Mouse (Mus musculus): ENCODE results near the gene Arl13a.
"Not testable (repeated sequence)": the region's sequence is repeated elsewhere in the genome, so short reads cannot be mapped to it uniquely, and the experiment has no call there.

Arl13a gene

DNA sequence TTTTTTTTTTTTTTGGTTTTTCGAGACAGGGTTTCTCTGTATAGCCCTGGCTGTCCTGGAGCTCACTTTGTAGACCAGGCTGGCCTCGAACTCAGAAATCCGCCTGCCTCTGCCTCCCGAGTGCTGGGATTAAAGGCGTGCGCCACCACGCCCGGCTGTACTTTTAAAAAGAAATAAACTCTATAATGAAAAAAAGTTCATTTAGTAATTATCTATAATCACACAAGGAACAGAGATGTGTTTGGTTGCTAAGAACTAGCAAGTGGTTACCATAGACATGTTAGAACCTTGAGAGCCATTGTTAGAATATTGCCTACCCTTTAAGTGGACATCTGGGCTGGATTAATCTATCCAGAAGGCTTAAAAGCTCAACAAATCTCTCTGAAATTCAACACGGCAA lies at the start of gene Arl13a:
Gene Arl13a (plus strand): TSS at position 301 of the 400 bp plus-strand sequence.
- not testable (repeated sequence) for DNase-seq (ENCODE audit: low spot score)

DNA sequence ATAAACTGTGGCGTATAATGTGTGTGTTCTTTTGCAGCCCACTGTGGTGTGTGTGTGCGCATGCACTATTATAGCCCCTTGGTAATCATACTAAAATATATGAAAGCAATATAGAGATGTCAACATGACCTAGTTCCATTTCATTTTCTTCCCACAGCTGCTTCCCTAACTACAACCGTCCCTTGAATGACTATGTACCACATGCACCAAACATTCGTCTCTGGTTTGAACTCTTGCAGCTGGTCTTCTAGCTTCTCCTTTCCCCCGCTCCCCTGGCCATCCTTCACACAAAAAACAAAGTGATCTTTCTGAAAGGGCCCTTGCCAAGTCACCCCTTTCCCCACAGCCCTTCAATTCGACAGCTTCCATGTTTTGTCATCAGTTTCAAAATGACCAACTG lies 47.3 kb upstream of the Arl13a start:
- DNase-seq (ENCODE audit: low spot score) = no peak

DNA sequence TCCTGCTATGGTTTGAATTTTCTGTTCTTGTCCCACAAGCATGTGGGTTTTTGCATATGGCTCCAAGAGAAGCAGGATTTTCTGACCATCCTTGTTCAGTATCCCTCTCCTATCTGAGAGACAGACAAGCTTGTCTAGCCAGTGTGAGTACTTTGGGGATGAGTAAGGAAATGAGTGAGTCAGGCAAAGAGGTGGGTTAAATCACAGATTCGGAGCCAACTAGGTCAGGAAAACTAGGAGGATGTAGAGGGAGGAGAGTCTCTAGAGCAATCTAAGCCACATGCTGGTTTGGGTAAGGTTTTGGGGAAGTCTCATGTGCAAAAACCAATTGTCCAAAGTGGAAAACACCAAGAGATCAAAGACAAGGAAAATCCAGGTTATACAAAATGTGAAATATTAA lies 45.8 kb upstream of the Arl13a start:
- no peak for DNase-seq (ENCODE audit: low spot score)

DNA sequence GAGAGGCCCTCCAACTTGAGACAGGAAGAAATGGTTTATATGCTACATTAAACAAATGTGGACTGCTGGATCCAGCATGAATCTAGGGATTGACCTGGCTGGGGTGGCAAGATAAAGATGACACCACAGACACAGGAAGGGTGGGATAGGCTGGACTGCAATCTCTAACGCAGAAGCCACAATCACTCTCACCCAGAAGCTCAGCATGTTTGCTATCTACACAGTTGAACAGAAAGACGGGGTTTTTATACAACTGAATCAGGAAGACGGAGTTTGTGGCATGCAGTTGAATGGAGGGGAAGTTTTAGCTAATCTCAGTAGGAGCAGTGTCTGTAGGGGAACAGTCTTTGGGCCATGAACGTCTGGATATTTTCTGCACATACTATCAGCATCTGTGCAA lies 45.3 kb upstream of the Arl13a start:
- no peak for DNase-seq (ENCODE audit: low spot score)

GRCm38 (mm10) chrX:134158151-134158550 lies 29.1 kb upstream of the Arl13a start:
- no peak for DNase-seq (ENCODE audit: low spot score)

DNA sequence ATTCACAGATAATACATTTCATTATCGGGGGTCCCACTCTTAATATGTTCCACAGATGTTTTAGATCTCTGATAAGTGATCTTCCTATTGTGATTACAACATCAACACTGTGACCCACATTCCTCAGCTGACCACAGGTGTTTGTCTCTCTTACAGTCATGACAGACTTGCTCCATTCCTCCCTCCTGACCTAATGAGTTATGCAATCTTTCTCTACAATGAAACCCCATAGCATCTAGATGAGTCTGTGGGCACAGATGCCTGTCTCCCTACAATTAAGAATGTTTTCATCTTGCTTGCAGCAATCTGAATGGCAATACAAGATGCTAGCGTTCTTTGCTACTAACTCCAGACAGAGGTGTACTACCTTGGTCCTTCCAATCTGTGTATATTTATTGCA lies 26.9 kb upstream of the Arl13a start:
- no peak for DNase-seq (ENCODE audit: low spot score)

- DNase-seq (ENCODE audit: low spot score) = peak; percentile 3
These were observed 25.1 kb upstream of the Arl13a start, which contains the start of gene Xkrx for GRCm38 (mm10) chrX:134162043-134162720. Xkrx (minus strand) TSS chrX:134162076.

GRCm38 (mm10) chrX:134162826-134163225 lies 24.5 kb upstream of the Arl13a start:
- peak; percentile 1 for DNase-seq (ENCODE audit: low spot score)

DNA sequence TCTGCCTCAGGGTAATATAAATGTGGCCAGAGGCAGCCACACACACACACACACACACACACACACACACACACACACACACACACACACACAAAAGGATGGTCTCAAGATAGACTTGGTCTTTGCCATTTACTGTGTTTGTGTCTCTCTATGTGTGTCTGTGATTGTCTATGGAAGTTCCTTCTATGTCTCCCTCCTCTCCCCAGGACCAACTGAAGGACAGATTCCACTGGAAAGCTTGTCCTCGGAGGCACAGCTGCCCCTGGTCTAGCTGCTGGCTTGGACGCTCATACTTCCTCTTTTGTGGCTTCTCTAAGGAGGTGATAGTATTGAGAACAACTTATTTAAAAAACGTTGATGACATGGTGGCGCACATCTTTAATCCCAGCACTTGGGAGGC lies 23.8 kb upstream of the Arl13a start:
- no peak for DNase-seq (ENCODE audit: low spot score)

DNA sequence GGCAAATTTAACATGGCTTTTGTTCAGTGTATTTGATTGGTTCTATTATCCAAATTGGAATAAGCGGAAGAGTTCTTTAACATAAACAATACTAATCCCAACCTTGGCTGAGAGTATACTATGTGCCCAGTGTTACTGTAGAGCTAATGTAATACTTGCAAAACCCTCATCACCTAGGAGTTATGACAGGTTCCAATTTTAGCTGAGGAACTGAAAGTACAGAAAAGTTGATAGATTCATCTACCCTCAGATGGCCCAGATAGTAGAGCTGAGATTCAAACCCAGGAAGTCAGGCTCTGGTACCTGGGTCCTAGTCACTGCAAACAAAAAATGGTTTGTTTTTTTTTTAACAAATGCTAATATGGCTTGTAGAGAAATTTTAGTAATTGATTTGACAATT lies 16.7 kb upstream of the Arl13a start:
- no peak for DNase-seq (ENCODE audit: low spot score)

DNA sequence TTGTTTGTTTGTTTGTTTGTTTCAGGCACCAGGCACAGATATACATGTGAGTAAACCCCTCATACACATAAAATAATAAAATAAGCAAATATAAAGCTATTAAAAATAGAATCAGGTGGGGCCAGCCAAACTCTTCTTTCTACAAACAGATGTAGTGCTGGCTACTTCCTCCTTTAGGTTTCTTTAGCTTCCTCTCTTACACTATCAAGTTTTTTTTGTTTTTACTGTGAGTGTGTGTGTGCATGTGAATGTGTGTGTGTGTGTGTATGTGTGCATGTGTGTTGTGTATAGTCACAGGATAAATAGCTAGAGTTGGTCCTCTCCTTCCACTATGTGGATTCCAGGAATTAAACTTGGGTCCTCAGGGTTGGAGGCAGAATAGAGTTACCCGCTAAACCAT lies 12.6 kb upstream of the Arl13a start:
- DNase-seq (ENCODE audit: low spot score) = no peak

DNA sequence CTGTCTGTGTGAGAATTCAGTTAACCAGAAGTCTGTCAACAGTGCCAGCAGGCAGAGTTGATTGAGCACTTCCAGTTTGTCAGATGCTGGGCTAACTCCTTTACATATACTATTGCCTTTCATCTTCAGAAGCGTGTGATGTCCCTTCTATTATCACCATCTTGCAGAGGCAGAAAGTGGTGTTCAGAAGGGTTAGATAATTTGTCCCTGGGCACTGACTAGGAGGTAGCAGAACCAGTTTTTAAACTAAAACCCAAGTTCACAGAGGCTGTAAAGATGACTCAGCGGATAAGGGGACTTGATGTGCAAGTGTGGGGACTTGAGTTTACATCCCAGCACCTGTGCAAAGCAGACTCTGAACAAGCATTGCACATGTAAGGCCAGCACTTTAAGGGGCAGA lies 21.2 kb downstream of the Arl13a start:
- DNase-seq (ENCODE audit: low spot score) = no peak

DNA sequence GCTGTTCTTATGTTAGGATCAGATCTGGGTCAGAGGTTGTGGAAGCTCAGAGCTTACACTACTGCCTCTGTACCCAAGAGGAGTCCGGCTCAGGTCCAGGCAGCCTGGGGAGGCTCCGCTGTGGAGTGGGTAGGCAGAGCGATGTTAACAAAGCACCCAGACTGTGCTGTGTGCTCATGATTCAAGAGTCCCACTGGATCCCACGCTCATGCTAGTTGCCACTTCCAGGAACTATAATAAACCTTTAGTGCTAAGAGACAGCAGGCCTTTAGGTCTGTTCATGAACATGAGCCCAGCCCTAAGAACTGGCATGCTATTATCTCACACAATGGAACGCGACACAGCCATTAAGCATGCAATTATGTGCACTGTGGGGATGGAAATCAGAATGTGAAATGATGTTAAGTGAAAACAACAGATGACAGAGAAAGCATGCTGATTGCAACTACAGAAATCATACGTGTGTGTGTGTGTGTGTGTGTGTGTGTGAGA lies 23.9 kb downstream of the Arl13a start:
- no peak for DNase-seq (ENCODE audit: low spot score)

- no peak for DNase-seq (ENCODE audit: low spot score)
These were observed 30.9 kb downstream of the Arl13a start for GRCm38 (mm10) chrX:134218161-134218560.

DNA sequence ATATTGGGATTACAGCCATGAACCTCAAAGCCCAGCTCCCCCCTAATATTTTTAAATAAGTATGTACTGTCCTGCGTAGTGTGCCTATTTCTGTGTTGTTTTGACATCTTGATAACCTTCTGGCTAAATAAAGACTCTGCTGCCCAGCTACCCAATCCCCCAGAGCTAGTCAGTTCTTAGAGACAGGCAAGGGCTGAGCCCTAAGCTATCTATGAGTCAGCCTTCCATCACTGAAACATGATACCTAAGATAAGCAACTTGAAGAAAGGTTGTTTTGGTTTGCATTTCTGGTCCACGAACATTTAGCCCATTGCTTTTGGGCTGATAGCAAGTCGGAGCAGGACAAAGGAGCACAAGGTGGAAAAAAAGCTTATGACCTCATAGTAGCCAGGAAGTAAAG lies 33.3 kb downstream of the Arl13a start:
- no peak for DNase-seq (ENCODE audit: low spot score)

- DNase-seq (ENCODE audit: low spot score) = no peak
These were observed 34.6 kb downstream of the Arl13a start, which contains the start of gene Nox1 for GRCm38 (mm10) chrX:134221856-134222255. Nox1 (minus strand) TSS chrX:134221956.

GRCm38 (mm10) chrX:134233048-134233447 lies 45.7 kb downstream of the Arl13a start:
- DNase-seq (ENCODE audit: low spot score) = no peak

DNA sequence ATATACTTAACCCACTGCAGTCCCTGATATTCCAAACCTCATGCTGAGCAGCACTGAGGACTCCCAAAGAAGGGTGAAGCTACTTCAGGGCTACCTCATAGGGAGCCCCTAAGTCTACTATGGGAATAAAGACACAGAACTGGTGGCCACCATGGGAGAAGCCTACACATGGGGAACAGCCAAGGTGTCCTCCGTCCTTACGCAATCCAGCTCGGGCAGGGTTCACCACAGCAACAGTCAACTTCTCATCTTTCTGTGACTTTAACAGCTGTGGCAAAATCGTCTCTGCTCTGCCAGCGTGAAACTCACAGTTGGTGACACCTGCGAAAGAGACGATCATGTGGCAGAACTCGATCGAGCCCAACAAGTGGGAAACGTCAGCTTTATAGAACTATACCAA lies 51.0 kb downstream of the Arl13a start:
- no peak for DNase-seq (ENCODE audit: low spot score)

DNA sequence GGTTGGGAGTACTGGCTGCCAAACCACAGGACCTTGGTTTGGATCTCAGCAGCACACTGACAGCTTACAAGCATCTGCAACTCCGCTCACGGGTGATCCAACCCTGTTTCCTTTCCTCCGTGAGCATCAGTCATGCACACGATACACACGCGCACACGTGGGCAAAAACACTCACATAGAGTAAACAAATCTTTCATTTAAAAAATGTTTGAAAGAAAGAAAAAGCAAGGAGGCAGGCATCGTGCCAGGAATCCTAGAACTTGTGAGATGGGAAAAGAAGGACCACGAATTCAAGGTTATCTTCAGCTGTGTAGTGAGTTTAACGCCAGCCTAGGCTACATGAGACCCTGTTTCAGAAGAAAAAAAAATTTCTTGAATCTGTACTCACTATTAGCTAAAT lies 58.6 kb downstream of the Arl13a start:
- no peak for DNase-seq (ENCODE audit: low spot score)

- DNase-seq (ENCODE audit: low spot score) = no peak
These were observed 60.9 kb downstream of the Arl13a start for GRCm38 (mm10) chrX:134248202-134248601.
